In genomic region chr19:31336381-31336780, GRCm38 (mm10) we compare ENCODE assay signal across 24 mouse cellular contexts.
DNase-seq lines count a peak whose midpoint lies in the region; ATAC-seq and TF ChIP-seq lines count a peak whose summit lies in the region.
"Had no signal": no experiment of that assay in that cellular context is flagged by ENCODE, and none has a peak within 500 bp of the region (broad histone marks: within the 10 kb centered on the region; RNA-seq: fewer than 3 reads in every experiment).

No protein-coding gene starts in this region.

- no peaks in the 10 kb centered on the region for H3K36me3 ChIP-seq in forebrain, postnatal 0 days (ENCODE audit: insufficient read depth)
- H3K36me3 ChIP-seq in forebrain, embryonic 13.5 days (ENCODE audit: poor library complexity, severe bottlenecking), result no peaks in the 10 kb centered on the region
- H3K36me3 ChIP-seq in midbrain, embryonic 11.5 days (ENCODE audit: control insufficient read depth, insufficient read depth, low read length), result no peaks in the 10 kb centered on the region
- no peaks in the 10 kb centered on the region for H3K36me3 ChIP-seq in midbrain, postnatal 0 days (ENCODE audit: insufficient read depth, low read length)
- no peaks in the 10 kb centered on the region for H3K36me3 ChIP-seq in embryonic facial prominence, embryonic 10.5 days (replicated peaks)
- H3K36me3 ChIP-seq: embryonic facial prominence, embryonic 15.5 days; heart, embryonic 10.5 days; hindbrain, embryonic 10.5 days; midbrain, embryonic 15.5 days; neural tube, embryonic 15.5 days; stomach, embryonic 15.5 days had no signal

- H3K27ac ChIP-seq in forebrain, postnatal 0 days (ENCODE audit: low read depth, low read length), result no peak overlapping the region
- no peak overlapping the region for H3K27ac ChIP-seq in forebrain, embryonic 13.5 days
- no peak overlapping the region for H3K27ac ChIP-seq in layer of hippocampus, adult 2 months
- no peak overlapping the region for H3K27ac ChIP-seq in midbrain, embryonic 11.5 days (ENCODE audit: low read depth, low read length)
- H3K27ac ChIP-seq in midbrain, postnatal 0 days (ENCODE audit: low read depth, low read length), result no peak overlapping the region
- H3K27ac ChIP-seq in embryonic facial prominence, embryonic 10.5 days (replicated peaks), result no peak overlapping the region
- H3K27ac ChIP-seq: embryonic facial prominence, embryonic 15.5 days; heart, embryonic 10.5 days; hindbrain, embryonic 10.5 days; hindbrain, postnatal 0 days; midbrain, embryonic 15.5 days; neural tube, embryonic 15.5 days; stomach, embryonic 15.5 days had no signal

- no peaks in the 10 kb centered on the region for H3K4me1 ChIP-seq in forebrain, postnatal 0 days (ENCODE audit: insufficient read depth)
- no peaks in the 10 kb centered on the region for H3K4me1 ChIP-seq in forebrain, embryonic 13.5 days
- H3K4me1 ChIP-seq in midbrain, embryonic 11.5 days (ENCODE audit: control insufficient read depth, insufficient read depth, low read length), result no peaks in the 10 kb centered on the region
- H3K4me1 ChIP-seq in midbrain, postnatal 0 days (ENCODE audit: insufficient read depth, low read length), result no peaks in the 10 kb centered on the region
- peaks cover 6% of the 10 kb centered on the region for H3K4me1 ChIP-seq in embryonic facial prominence, embryonic 10.5 days
- H3K4me1 ChIP-seq: embryonic facial prominence, embryonic 15.5 days; heart, embryonic 10.5 days; hindbrain, embryonic 10.5 days; midbrain, embryonic 15.5 days; neural tube, embryonic 15.5 days; stomach, embryonic 15.5 days had no signal

- no peaks in the 10 kb centered on the region for H3K9me3 ChIP-seq in forebrain, postnatal 0 days (ENCODE audit: low read length)
- no peaks in the 10 kb centered on the region for H3K9me3 ChIP-seq in forebrain, embryonic 13.5 days (replicated peaks)
- no peaks in the 10 kb centered on the region for H3K9me3 ChIP-seq in midbrain, embryonic 11.5 days (ENCODE audit: control insufficient read depth, low read length)
- H3K9me3 ChIP-seq in midbrain, postnatal 0 days (ENCODE audit: low read length), result no peaks in the 10 kb centered on the region
- no peaks in the 10 kb centered on the region for H3K9me3 ChIP-seq in embryonic facial prominence, embryonic 10.5 days
- H3K9me3 ChIP-seq: embryonic facial prominence, embryonic 15.5 days; heart, embryonic 10.5 days; hindbrain, embryonic 10.5 days; megakaryocyte, embryonic 14.5 days; midbrain, embryonic 15.5 days; neural tube, embryonic 15.5 days; stomach, embryonic 15.5 days had no signal

- H3K4me2 ChIP-seq in forebrain, postnatal 0 days (ENCODE audit: low read depth), result no peak overlapping the region
- no peak overlapping the region for H3K4me2 ChIP-seq in forebrain, embryonic 13.5 days
- H3K4me2 ChIP-seq in midbrain, embryonic 11.5 days, result no peak overlapping the region
- no peak overlapping the region for H3K4me2 ChIP-seq in midbrain, postnatal 0 days (ENCODE audit: low read depth, low read length, poor library complexity, severe bottlenecking)
- H3K4me2 ChIP-seq: embryonic facial prominence, embryonic 15.5 days; midbrain, embryonic 15.5 days; neural tube, embryonic 15.5 days; stomach, embryonic 15.5 days had no signal

- ATAC-seq in forebrain, postnatal 0 days, result no peak
- ATAC-seq in forebrain, embryonic 13.5 days, result no peak
- no peak for ATAC-seq in midbrain, embryonic 11.5 days (ENCODE audit: low FRiP score)
- ATAC-seq in midbrain, postnatal 0 days (ENCODE audit: low FRiP score), result no peak
- ATAC-seq: hindbrain, postnatal 0 days; midbrain, embryonic 15.5 days had no signal

- H3K27me3 ChIP-seq in forebrain, postnatal 0 days (ENCODE audit: insufficient read depth, low read length), result no peaks in the 10 kb centered on the region
- no peaks in the 10 kb centered on the region for H3K27me3 ChIP-seq in forebrain, embryonic 13.5 days
- no peaks in the 10 kb centered on the region for H3K27me3 ChIP-seq in midbrain, embryonic 11.5 days (ENCODE audit: control insufficient read depth, insufficient read depth, low read length)
- no peaks in the 10 kb centered on the region for H3K27me3 ChIP-seq in midbrain, postnatal 0 days (ENCODE audit: insufficient read depth, low read length)
- H3K27me3 ChIP-seq in embryonic facial prominence, embryonic 10.5 days (replicated peaks; ENCODE audit: low read depth, poor library complexity, severe bottlenecking), result no peaks in the 10 kb centered on the region
- H3K27me3 ChIP-seq: embryonic facial prominence, embryonic 15.5 days; megakaryocyte, embryonic 14.5 days; midbrain, embryonic 15.5 days; neural tube, embryonic 15.5 days; stomach, embryonic 15.5 days had no signal

- DNase-seq in forebrain, postnatal 0 days, result peak; percentile 26
- peak; percentile 27 to 32 for DNase-seq in layer of hippocampus, adult 2 months (ENCODE audit: low spot score in 2 of 2)
- no peak for DNase-seq in layer of hippocampus, adult 9-10 months (ENCODE audit: low spot score)
- peak; percentile 45 for DNase-seq in midbrain, embryonic 11.5 days (ENCODE audit: low spot score, missing footprints)
- no peak for DNase-seq in midbrain, postnatal 0 days (ENCODE audit: low spot score)
- DNase-seq in embryonic facial prominence, embryonic 10.5 days (ENCODE audit: low spot score), result no peak
- DNase-seq: adrenal gland, adult 8-10 months; cerebellum, postnatal 25 days; embryo, embryonic 11 days; gastrocnemius, postnatal 25 days; kidney, adult 8-10 months; left cerebral cortex, postnatal 4 days; liver; lung, adult 2 months; thymus, adult 18-20 months had no signal

- no peak overlapping the region for H3K9ac ChIP-seq in forebrain, postnatal 0 days
- H3K9ac ChIP-seq in forebrain, embryonic 13.5 days, result no peak overlapping the region
- no peak overlapping the region for H3K9ac ChIP-seq in midbrain, embryonic 11.5 days (ENCODE audit: low read length)
- no peak overlapping the region for H3K9ac ChIP-seq in midbrain, postnatal 0 days (replicated peaks; ENCODE audit: low read length, poor library complexity, severe bottlenecking)
- H3K9ac ChIP-seq: embryonic facial prominence, embryonic 15.5 days; midbrain, embryonic 15.5 days; neural tube, embryonic 15.5 days; stomach, embryonic 15.5 days had no signal

- H3K4me3 ChIP-seq in forebrain, postnatal 0 days (ENCODE audit: low read depth, low read length), result no peak overlapping the region
- no peak overlapping the region for H3K4me3 ChIP-seq in forebrain, embryonic 13.5 days
- H3K4me3 ChIP-seq in layer of hippocampus, adult 2 months, result no peak overlapping the region
- no peak overlapping the region for H3K4me3 ChIP-seq in midbrain, embryonic 11.5 days (ENCODE audit: low read depth, low read length)
- H3K4me3 ChIP-seq in midbrain, postnatal 0 days (ENCODE audit: low read depth, low read length), result no peak overlapping the region
- no peak overlapping the region for H3K4me3 ChIP-seq in embryonic facial prominence, embryonic 10.5 days
- H3K4me3 ChIP-seq: embryonic facial prominence, embryonic 15.5 days; heart, embryonic 10.5 days; hindbrain, embryonic 10.5 days; midbrain, embryonic 15.5 days; neural tube, embryonic 15.5 days; stomach, embryonic 15.5 days had no signal

- WGBS in forebrain, postnatal 0 days, result 46% methylated on average over 3 of the region's 3 CpGs
- WGBS in forebrain, embryonic 13.5 days, result 76% methylated on average over 3 of the region's 3 CpGs
- 70% methylated on average over 3 of the region's 3 CpGs for WGBS in midbrain, embryonic 11.5 days
- WGBS in midbrain, postnatal 0 days, result 52% methylated on average over 3 of the region's 3 CpGs
- WGBS in embryonic facial prominence, embryonic 10.5 days, result 81% methylated on average over 3 of the region's 3 CpGs

- TF ChIP-seq CTCF in forebrain, postnatal 0 days (IDR thresholded peaks at IDR 0.05; ENCODE audit: low read depth), result no peak
- no peak for TF ChIP-seq CTCF in layer of hippocampus, adult 2 months (conservative IDR thresholded peaks at IDR 0.05)
- TF ChIP-seq CTCF in midbrain, postnatal 0 days (IDR thresholded peaks at IDR 0.05), result no peak

Comparison
In these comparisons a context has a peak if more than half of its experiments do, and no peak if none do; other contexts are left out.
1. DNase-seq: peak in forebrain, postnatal 0 days (single experiment), layer of hippocampus, adult 2 months (2 of 2) and midbrain, embryonic 11.5 days (single experiment); none in layer of hippocampus, adult 9-10 months (single experiment), midbrain, postnatal 0 days (single experiment) and embryonic facial prominence, embryonic 10.5 days (single experiment).